Mouse (Mus musculus): ENCODE results near the gene Cntnap2. TPM values are rescaled to one million over a fixed set of nuclear protein-coding genes. Genes with fewer than 3 reads are reported as not detected.

Gene Cntnap2
- total and polyA plus RNA-seq, 2 experiments from 2014 or later, result 39.8 to 76.6 TPM

GRCm38 (mm10) chr6:45238117-45238516 is 179.0 kb downstream of the Cntnap2 start:
- H3K9me3 ChIP-seq (ENCODE audit: low read length), result no peaks in the 10 kb centered on the region
- H3K27me3 ChIP-seq (ENCODE audit: insufficient read depth, low read length), result no peaks in the 10 kb centered on the region
- H3K4me2 ChIP-seq (ENCODE audit: low read depth, low read length), result no peak overlapping the region
- H3K4me1 ChIP-seq (ENCODE audit: insufficient read depth, low read length), result no peaks in the 10 kb centered on the region
- no peak overlapping the region for H3K9ac ChIP-seq (replicated peaks; ENCODE audit: low read length)
- no peak overlapping the region for H3K4me3 ChIP-seq (ENCODE audit: low read length)
- DNase-seq (ENCODE audit: low spot score) (peak; percentile 19), ATAC-seq (0 out of 2 replicates have a peak, but pooled peaks have one; percentile 29)
- H3K36me3 ChIP-seq (ENCODE audit: insufficient read depth, low read length), result no peaks in the 10 kb centered on the region
- H3K27ac ChIP-seq, result no peak overlapping the region
- no peak for TF ChIP-seq CTCF (IDR thresholded peaks at IDR 0.05; ENCODE audit: low read depth)

- no peak for DNase-seq (ENCODE audit: low spot score)
Measured at GRCm38 (mm10) chr6:45241218-45241617, 182.1 kb downstream of the Cntnap2 start.

GRCm38 (mm10) chr6:45244680-45245079 is 185.5 kb downstream of the Cntnap2 start:
- Histone ChIP-seq H3K4me1 (ENCODE audit: insufficient read depth, low read length) (no peaks in the 10 kb centered on the region), H3K27ac (no peak overlapping the region), H3K9ac (replicated peaks; ENCODE audit: low read length) (no peak overlapping the region), H3K27me3 (ENCODE audit: insufficient read depth, low read length) (no peaks in the 10 kb centered on the region), H3K4me3 (ENCODE audit: low read length) (no peak overlapping the region), H3K4me2 (ENCODE audit: low read depth, low read length) (no peak overlapping the region), H3K36me3 (ENCODE audit: insufficient read depth, low read length) (no peaks in the 10 kb centered on the region), H3K9me3 (ENCODE audit: low read length) (no peaks in the 10 kb centered on the region)
- ATAC-seq, result no peak
- WGBS, result 77% methylated on average over 1 of the region's 1 CpGs
- DNase-seq (ENCODE audit: low spot score), result no peak
- TF ChIP-seq CTCF (IDR thresholded peaks at IDR 0.05; ENCODE audit: low read depth), result no peak

More at GRCm38 (mm10) chr6:45241218-45241617, 182.1 kb downstream of the Cntnap2 start:
- Histone ChIP-seq H3K36me3 (ENCODE audit: insufficient read depth, low read length) (no peaks in the 10 kb centered on the region), H3K4me1 (ENCODE audit: insufficient read depth, low read length) (no peaks in the 10 kb centered on the region), H3K27me3 (ENCODE audit: insufficient read depth, low read length) (no peaks in the 10 kb centered on the region), H3K9ac (replicated peaks; ENCODE audit: low read length) (no peak overlapping the region), H3K27ac (no peak overlapping the region), H3K4me3 (ENCODE audit: low read length) (no peak overlapping the region), H3K4me2 (ENCODE audit: low read depth, low read length) (no peak overlapping the region), H3K9me3 (ENCODE audit: low read length) (no peaks in the 10 kb centered on the region)
- ATAC-seq, result no peak
- TF ChIP-seq CTCF (IDR thresholded peaks at IDR 0.05; ENCODE audit: low read depth), result no peak
- WGBS, result 96% methylated on average over 1 of the region's 1 CpGs

DNA sequence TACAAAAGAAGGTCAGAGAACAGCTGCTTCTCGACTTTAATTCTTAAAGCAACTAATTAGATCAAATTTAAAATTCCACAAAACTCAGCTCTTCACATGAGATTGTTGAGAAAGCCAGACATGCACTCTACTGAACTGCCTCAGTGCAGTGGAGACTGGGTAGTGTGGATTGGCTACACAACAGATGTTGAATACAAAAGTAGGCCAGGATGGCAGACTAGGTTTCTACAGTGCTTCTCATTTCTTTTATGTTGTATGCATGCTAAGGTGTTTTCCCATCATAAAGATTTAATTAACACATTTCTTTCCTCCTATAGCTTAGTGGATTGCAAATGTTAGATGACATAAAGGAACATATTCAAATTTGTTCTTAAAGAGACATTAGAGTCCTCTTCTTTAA is 198.9 kb downstream of the Cntnap2 start:
- Histone ChIP-seq H3K9ac (replicated peaks; ENCODE audit: low read length) (no peak overlapping the region), H3K27me3 (ENCODE audit: insufficient read depth, low read length) (no peaks in the 10 kb centered on the region), H3K27ac (no peak overlapping the region), H3K36me3 (ENCODE audit: insufficient read depth, low read length) (no peaks in the 10 kb centered on the region), H3K4me3 (ENCODE audit: low read length) (no peak overlapping the region), H3K9me3 (ENCODE audit: low read length) (no peaks in the 10 kb centered on the region), H3K4me2 (ENCODE audit: low read depth, low read length) (no peak overlapping the region), H3K4me1 (ENCODE audit: insufficient read depth, low read length) (no peaks in the 10 kb centered on the region)
- ATAC-seq (no peak), DNase-seq (ENCODE audit: low spot score) (no peak)
- no peak for TF ChIP-seq CTCF (IDR thresholded peaks at IDR 0.05; ENCODE audit: low read depth)
- WGBS, result 72% methylated on average over 1 of the region's 1 CpGs

DNA sequence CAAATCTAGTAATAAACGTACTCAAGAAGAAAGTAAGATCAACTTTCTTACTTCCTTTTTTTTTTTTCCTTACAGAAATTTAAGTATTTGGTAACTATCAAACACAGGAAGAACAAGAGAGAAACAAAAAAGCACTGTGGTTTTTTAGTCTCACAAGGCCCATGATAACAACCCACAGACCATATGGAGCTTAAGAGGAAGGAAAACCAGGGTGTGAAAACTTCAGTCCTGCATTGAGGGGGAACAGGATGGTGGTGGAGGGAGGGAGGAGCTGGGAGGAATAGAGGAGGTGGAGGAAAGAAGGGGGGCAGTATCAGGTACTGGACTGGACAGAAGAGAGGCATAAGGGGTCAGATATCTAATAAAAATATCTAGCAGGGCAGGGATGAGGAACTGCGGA is 212.4 kb downstream of the Cntnap2 start:
- no peak for ATAC-seq

GRCm38 (mm10) chr6:45273259-45273775 is 214.2 kb downstream of the Cntnap2 start:
- ATAC-seq, result no peak
- H3K4me1 ChIP-seq (ENCODE audit: insufficient read depth, low read length), result no peaks in the 10 kb centered on the region
- no peak overlapping the region for H3K4me3 ChIP-seq (ENCODE audit: low read length)
- H3K9me3 ChIP-seq (ENCODE audit: low read length), result no peaks in the 10 kb centered on the region
- H3K9ac ChIP-seq (replicated peaks; ENCODE audit: low read length), result no peak overlapping the region
- H3K27ac ChIP-seq, result no peak overlapping the region
- WGBS, result 50% methylated on average over 1 of the region's 1 CpGs
- no peak for TF ChIP-seq CTCF (IDR thresholded peaks at IDR 0.05; ENCODE audit: low read depth)
- no peaks in the 10 kb centered on the region for H3K36me3 ChIP-seq (ENCODE audit: insufficient read depth, low read length)
- no peaks in the 10 kb centered on the region for H3K27me3 ChIP-seq (ENCODE audit: insufficient read depth, low read length)
- H3K4me2 ChIP-seq (ENCODE audit: low read depth, low read length), result no peak overlapping the region
- DNase-seq (ENCODE audit: low spot score), result no peak

More for the DNA sequence above, 212.4 kb downstream of the Cntnap2 start:
- 91% methylated on average over 2 of the region's 2 CpGs for WGBS
- H3K4me3 ChIP-seq (ENCODE audit: low read length), result no peak overlapping the region
- no peaks in the 10 kb centered on the region for H3K36me3 ChIP-seq (ENCODE audit: insufficient read depth, low read length)
- H3K9ac ChIP-seq (replicated peaks; ENCODE audit: low read length), result no peak overlapping the region
- no peak for TF ChIP-seq CTCF (IDR thresholded peaks at IDR 0.05; ENCODE audit: low read depth)
- DNase-seq (ENCODE audit: low spot score), result no peak
- no peak overlapping the region for H3K27ac ChIP-seq
- H3K9me3 ChIP-seq (ENCODE audit: low read length), result no peaks in the 10 kb centered on the region
- H3K27me3 ChIP-seq (ENCODE audit: insufficient read depth, low read length), result no peaks in the 10 kb centered on the region
- no peak overlapping the region for H3K4me2 ChIP-seq (ENCODE audit: low read depth, low read length)
- no peaks in the 10 kb centered on the region for H3K4me1 ChIP-seq (ENCODE audit: insufficient read depth, low read length)

GRCm38 (mm10) chr6:45290154-45290553 is 231.0 kb downstream of the Cntnap2 start:
- peak; percentile 25 for DNase-seq (ENCODE audit: low spot score)
- no peaks in the 10 kb centered on the region for H3K9me3 ChIP-seq (ENCODE audit: low read length)
- 76% methylated on average over 1 of the region's 1 CpGs for WGBS
- no peak overlapping the region for H3K4me2 ChIP-seq (ENCODE audit: low read depth, low read length)
- H3K27ac ChIP-seq, result no peak overlapping the region
- no peaks in the 10 kb centered on the region for H3K27me3 ChIP-seq (ENCODE audit: insufficient read depth, low read length)
- H3K36me3 ChIP-seq (ENCODE audit: insufficient read depth, low read length), result no peaks in the 10 kb centered on the region
- no peaks in the 10 kb centered on the region for H3K4me1 ChIP-seq (ENCODE audit: insufficient read depth, low read length)
- TF ChIP-seq CTCF (IDR thresholded peaks at IDR 0.05; ENCODE audit: low read depth), result no peak
- no peak overlapping the region for H3K4me3 ChIP-seq (ENCODE audit: low read length)
- no peak for ATAC-seq
- H3K9ac ChIP-seq (replicated peaks; ENCODE audit: low read length), result no peak overlapping the region
